Mouse (Mus musculus): ENCODE measurements around the gene Iqgap2.

The Iqgap2 gene

DNA sequence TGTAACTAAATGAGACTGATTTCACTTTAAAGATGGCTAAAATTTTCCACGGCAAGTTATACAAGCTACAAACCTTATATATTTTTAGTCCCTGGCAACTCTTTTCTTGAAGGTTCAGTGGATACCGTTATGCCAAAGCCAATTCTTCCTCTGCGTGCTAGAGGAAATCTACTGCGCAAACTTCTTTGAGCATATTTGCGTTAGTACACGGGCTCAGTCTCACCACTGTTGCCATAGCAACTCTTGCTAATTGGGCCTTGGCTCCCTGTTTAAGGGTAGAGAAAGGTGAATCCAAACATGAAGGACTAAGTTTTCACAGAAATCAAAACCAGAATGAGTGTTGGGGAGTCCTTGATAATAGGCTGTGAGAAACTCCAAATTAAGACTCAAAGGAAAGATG lies 68.8 kb downstream of the Iqgap2 start:
- no peak for DNase-seq

DNA sequence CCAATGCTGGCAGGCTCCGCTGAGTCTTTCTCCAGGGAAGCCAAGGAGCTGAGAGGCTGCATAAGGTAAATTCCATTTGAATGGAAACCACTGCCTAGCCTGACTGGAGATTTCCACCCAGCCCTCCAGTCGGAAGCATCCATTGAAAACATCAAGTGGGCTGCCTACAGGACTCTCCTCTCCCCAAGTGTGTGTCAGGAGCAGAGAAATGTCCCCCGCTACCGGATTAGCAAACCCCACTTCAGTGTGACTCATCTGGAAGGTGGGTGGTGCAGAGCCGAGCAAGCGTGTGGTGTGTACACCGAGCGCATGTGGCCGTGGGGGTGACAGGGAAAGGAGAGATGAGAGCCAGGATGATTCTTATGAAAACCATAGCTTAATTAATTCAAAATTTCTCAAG lies 71.7 kb downstream of the Iqgap2 start:
- no peak for DNase-seq

DNA sequence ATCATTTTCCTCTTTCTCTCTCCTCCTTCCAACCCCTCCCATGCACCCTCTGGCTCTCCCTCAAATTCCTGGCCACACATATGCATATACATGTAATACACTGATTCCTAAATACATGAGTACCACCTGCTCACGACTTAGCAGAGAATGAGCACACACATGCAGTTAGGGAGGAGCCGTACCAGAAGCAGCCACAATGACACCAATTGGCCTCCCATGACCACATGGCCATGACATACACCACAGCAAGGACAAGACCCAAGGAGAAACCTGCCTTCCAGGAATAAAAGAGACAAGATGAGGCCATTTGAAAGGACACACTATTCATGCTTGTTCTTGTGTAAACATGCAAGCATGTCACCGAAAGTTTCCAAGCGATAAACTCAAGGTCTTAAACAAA lies 72.8 kb downstream of the Iqgap2 start:
- DNase-seq = no peak

DNA sequence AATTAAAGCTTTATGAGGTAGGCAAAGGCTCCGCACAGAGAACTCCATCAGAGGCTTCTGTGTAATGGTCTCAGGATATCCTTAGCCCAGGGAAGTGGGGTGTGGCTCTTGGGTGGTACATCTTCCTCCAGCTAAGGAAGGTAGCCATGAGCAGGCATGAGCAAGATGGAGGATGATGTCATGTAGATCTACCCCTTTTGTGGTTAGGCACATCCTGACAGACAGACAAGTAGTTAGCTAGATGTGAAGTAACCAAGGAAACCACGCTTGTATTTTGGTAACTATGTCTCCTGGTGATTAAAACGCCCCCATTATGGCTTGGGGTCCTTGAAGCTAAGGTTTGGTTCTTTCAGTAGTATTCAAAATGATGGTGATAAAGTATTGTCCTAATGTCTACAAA lies 78.1 kb downstream of the Iqgap2 start:
- DNase-seq = no peak

DNA sequence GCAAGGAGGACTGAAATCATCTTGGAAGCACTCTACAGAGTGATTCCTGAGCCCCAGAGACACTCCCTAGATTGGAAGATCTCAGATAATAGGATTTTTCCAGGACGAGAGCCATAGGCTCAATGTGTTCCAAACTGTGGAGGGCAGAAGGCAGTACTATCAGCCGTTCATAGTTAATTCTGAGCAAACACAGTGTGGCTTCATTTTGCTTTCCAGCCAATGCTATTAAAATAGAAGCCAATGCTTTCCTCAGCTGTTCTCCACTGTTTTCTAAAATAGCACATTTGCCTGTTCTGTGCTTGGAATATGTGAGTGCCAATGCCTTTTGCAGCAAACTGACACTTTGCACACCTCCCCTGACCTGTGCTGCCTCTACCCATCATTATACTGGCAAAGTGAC lies 80.9 kb downstream of the Iqgap2 start:
- DNase-seq = no peak

DNA sequence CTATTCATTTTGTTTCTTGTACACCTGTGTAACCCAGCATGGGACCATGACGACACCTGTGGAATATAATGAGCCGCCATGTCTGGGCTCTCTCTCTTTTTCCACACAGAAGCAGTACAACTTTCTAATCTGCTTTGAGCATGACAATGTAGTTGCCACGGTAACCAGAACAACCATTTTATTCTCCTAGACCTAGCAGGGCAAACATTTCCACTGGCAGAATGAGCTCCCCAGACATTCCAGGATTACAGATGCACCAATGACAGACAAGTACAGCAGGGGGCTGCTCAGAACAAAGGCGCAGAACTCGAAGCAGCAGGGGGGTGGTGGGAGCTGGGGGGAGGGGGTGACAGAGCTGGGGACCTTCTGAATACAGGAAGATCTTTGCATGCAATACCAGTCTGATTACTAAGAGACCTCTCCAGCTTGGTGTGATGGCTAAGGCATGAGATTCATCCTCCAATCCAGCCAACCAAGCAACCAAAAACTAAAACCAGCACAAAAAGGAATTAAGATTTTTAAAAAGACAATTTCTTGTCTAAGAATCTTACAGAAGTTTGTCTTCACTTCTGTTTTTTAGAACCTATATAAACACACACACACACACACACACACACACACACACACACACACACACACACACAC lies 84.5 kb downstream of the Iqgap2 start:
- no peak for DNase-seq

GRCm38 (mm10) chr13:95805469-95806166 lies 86.1 kb downstream of the Iqgap2 start:
- DNase-seq = no peak

GRCm38 (mm10) chr13:95804113-95804512 lies 87.6 kb downstream of the Iqgap2 start:
- no peak for DNase-seq

DNA sequence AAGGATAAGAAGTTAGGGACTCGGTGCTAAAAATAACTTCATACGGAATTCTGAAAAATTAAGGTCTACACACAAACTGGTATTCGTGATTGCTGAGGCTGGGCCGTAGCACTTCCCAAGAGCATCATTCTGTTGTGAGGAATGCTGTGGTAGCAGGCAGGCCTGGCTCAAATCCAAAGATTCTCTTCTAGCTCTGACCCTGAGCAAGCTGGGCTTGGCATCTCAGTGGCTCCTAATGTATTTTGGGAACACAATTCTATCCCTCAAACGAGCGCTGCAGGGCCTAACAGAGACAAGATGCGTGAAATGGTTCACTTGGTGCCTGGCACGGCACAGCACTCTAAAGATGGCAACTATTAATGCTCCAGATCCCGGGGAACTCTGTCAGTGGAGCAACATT lies 90.8 kb downstream of the Iqgap2 start:
- DNase-seq = peak; percentile 24

GRCm38 (mm10) chr13:95799322-95799721 lies 92.4 kb downstream of the Iqgap2 start:
- DNase-seq = no peak

- DNase-seq = no peak
Measured at GRCm38 (mm10) chr13:95798721-95799120, 93.0 kb downstream of the Iqgap2 start.

DNA sequence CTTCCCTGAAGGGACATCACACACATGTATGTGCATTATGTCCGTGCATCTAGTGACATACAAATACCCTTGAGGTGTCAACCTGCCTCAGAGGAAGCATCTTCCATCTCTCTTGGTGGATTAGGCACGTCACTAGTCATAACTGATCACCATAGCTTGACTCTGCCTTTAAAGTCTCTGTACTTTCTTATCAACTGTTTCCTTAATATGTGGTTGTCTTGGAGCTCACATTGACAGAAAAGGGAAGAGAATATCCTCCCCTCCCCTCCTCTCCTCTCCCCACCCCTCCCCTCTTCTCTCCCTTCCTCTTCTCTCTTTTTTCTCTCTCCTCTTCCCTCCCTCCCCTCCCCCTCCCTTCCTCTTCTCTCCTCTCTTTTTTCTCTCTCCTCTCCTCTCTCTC lies 94.2 kb downstream of the Iqgap2 start:
- no peak for DNase-seq

GRCm38 (mm10) chr13:95794346-95794745 lies 97.4 kb downstream of the Iqgap2 start:
- DNase-seq = no peak

GRCm38 (mm10) chr13:95790883-95791282 lies 100.8 kb downstream of the Iqgap2 start:
- no peak for DNase-seq

- DNase-seq = no peak
Measured at GRCm38 (mm10) chr13:95788631-95789376, 102.9 kb downstream of the Iqgap2 start.

- DNase-seq = no peak
Measured at GRCm38 (mm10) chr13:95782969-95783332, 108.8 kb downstream of the Iqgap2 start.

- no peak for DNase-seq
Measured at GRCm38 (mm10) chr13:95782311-95782968, 109.3 kb downstream of the Iqgap2 start.

DNA sequence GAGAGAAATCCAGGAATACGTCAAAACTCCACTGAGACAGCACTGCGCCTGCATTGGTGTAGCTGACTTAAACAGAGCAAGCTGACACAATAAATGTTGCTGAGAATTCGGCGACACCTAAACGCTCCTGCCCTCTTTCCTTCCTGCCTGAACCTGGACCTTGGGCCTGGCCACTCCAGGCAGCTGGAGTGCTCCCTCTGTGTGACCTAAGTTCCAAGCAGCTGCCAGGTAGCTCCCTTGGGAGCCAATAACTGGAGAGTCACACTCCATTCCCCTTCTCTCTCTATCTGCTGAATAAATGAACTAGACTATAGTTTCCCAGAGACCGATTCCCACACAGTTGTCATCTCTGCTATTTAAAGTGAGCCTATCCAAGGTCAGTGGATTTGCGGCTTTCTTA lies 111.7 kb downstream of the Iqgap2 start:
- no peak for DNase-seq

DNA sequence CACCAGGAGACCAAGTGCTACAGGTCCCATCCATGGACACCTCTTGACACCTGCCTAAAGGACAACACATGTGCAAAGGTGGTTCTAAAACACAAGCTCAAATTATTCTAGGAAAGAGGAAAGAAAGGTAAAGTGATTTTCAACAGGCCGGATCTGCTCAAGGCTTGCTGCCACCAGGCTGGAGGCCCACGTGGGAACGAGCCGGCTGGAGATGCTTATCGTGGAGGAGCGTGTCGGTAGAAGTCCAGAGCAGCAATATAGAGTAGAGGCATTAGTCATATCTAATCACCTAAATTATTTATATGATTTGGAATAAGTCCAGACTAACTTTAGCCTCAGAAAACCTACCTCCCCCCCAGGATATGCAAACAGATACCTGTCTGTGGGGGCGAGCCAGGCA lies 112.5 kb downstream of the Iqgap2 start:
- no peak for DNase-seq

DNA sequence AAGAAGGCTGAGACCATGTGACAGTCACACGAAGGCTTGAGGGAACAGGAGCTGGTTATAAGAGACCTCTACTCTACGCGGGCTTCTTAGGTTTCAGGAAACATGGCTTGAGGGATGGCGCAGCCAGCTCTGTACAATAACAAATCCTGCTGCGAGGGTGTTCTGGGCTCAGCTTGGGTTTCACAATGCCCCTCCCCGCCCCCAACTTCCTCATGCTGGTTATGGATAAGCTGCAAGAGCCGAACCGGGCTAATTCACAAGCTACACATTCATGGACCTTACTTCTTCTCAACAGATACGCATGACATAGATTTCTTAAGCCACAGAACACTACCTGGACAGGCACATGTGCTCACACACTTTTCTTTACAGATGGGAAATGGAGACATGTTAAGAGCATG lies 113.0 kb downstream of the Iqgap2 start:
- DNase-seq = no peak

DNA sequence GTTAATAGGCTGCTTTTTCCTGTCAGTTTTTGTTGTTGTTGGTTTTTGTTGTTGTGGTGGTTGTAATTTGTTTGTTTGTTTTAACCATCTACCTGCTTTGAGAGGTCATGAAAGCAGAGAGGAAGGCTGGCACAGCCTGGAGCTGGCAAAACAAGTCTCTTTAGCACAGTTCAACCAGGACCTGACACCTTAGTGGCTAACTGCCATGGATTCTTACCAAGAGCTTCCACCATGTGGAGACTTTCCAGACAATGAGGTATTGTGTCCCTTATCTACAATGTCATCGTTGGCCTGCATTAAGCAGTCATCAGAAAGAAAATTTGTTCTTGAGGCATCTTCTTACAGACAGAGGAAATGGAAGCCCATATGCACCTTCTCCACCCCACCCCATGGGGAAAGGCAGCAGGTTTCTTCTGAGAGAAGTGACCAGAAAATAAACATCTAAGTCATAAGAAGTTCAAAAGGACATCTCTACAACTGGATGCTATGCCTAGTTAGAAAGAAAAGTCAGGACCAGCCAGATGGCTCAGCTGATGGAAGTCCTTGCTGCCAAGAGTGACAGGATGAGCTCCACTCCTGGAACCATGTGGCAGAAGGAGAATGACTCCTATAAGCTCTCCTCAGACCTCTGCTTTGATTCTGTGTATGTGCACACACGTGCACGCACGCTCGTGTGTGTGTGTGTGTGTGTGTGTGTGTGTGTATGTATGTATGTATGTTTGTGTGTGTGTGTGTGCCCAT lies 113.9 kb downstream of the Iqgap2 start:
- DNase-seq = no peak

DNA sequence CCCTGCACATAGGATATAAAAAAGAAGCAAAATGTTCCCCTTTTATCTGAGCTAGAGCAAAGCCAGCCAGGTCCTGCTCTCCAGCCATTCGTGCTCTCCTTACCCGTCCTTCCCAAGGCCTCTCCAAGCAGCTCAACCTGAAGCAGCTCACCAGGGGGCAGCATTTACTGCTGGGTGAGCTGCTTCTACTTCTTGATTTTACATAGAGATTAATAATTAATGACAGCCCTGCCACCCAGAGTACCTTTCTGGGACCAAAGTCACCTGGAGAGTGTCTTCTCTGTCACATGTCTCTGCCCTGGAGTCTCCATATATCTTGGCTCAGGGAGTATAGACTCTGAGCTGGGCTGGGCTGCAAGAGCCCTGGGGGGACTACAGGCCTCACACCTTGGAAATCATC lies 114.5 kb downstream of the Iqgap2 start:
- no peak for DNase-seq

Measured in cerebellum, adult 11 months (tissue).